Mouse (Mus musculus): ENCODE measurements at regions not wholly inside any gene's neighbourhood (a gene's known extent, or its start where the extent isn't known, plus 50 kb on each side); places are given as distances from the start of the nearest gene placed in this dataset.

DNA sequence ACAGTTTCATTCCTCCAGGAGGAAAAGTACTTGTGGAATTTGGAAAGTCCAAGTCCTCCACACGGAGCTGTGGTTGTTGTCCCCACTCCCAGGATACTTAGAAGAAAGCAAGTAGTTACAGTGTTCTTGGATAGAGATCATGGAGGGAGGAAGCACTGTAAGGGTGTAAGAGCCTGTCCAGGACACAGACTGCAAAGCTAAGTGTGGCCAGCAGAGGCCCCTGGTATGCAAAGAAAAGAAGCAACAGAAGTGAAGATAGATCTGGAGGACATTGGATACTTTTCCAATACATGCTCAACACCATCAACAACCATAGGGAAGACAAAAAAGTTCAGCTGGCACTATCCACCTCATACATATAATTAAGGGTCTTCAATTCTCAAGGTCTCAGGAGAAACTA is 197.4 kb downstream of the Meis1 start:
- no peaks in the 10 kb centered on the region for H3K27me3 ChIP-seq (replicated peaks; ENCODE audit: control insufficient read depth, insufficient read depth, low read length)
- H3K4me1 ChIP-seq (ENCODE audit: control insufficient read depth, insufficient read depth, low read length), result no peaks in the 10 kb centered on the region
- H3K36me3 ChIP-seq (ENCODE audit: control insufficient read depth, insufficient read depth, low read length), result no peaks in the 10 kb centered on the region
- no peak overlapping the region for H3K4me2 ChIP-seq (ENCODE audit: low read depth, low read length)
- H3K27ac ChIP-seq (ENCODE audit: low read length), result no peak overlapping the region
- H3K4me3 ChIP-seq (ENCODE audit: low read length), result no peak overlapping the region
- H3K9me3 ChIP-seq (ENCODE audit: control insufficient read depth, low read length), result no peaks in the 10 kb centered on the region
- H3K9ac ChIP-seq (ENCODE audit: low read depth, low read length), result no peak overlapping the region
- 51% methylated on average over 1 of the region's 1 CpGs for WGBS
- no peak for ATAC-seq

DNA sequence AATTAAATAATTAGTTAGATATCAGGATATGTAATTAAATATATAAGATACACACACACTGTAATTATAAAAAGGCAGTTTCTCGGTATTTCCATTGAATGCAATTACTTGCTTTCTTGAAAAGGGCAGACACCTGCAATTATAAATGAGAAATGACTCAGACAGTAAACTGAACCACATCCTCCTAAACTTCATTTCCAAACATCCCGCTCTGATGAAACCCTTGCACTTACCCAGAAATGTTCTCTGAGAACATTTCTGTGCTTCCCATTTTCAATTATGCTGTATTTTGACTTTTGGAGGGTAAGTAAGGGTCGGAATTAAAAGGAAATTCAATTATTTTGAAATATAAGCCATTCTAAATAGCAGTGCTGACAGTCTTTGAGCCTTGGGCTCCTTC is 204.7 kb downstream of the Meis1 start:
- no peak overlapping the region for H3K27ac ChIP-seq (ENCODE audit: low read length)

DNA sequence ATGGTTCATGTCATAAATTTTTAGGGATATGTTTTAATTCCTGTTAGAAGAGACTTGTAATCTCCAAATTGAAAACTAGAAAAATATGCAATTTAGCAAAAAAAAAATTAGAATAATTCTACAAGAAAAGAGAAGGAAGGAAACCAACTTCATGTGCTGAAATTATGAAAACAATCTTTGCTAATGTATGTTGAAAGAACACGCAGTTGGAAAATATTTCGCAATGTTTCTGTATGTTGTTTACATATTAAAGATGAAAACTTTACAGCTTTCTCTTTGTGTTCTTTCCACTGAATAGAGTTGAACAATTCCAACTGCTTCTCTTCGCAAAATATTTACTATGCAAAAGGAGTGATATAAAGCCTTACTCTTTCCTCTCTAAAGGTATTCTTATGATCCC is 251.3 kb downstream of the Meis1 start:
- ATAC-seq, result no peak

More for the DNA sequence above, 204.7 kb downstream of the Meis1 start:
- WGBS, result 88% methylated on average over 3 of the region's 3 CpGs
- Histone ChIP-seq H3K4me3 (ENCODE audit: low read length) (no peak overlapping the region), H3K9me3 (ENCODE audit: control insufficient read depth, low read length) (no peaks in the 10 kb centered on the region), H3K36me3 (ENCODE audit: control insufficient read depth, insufficient read depth, low read length) (no peaks in the 10 kb centered on the region), H3K4me2 (ENCODE audit: low read depth, low read length) (no peak overlapping the region), H3K27me3 (replicated peaks; ENCODE audit: control insufficient read depth, insufficient read depth, low read length) (no peaks in the 10 kb centered on the region), H3K9ac (ENCODE audit: low read depth, low read length) (no peak overlapping the region), H3K4me1 (ENCODE audit: control insufficient read depth, insufficient read depth, low read length) (no peaks in the 10 kb centered on the region)
- ATAC-seq, result no peak

DNA sequence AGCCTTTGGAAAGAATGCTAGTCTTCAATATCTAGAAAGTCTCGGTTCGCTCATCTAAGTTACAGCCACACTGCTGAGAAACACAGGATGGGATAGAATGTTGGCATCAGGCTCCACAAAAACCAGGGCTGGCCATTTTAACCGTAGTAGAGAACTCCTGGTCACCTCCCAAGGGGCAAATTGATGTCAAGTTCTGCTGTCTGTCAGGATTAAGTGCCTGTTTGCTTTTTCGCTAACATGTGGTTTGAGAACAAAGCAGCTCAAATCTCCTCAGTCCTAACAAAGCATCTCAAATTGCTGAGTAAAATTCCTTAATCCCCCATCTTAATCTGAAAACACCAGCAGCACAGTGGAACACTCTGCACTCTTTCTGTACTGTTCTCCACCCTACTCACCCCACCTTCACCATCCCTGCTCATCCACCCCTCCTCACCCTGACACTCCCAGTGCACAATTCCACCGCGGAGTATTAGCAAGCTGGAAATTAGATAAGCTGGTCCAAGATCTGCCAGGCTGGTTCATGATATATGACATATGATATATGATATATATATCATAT is 252.2 kb downstream of the Meis1 start:
- H3K4me1 ChIP-seq (ENCODE audit: control insufficient read depth, insufficient read depth, low read length), result no peaks in the 10 kb centered on the region
- no peak overlapping the region for H3K27ac ChIP-seq (ENCODE audit: low read length)
- no peak overlapping the region for H3K9ac ChIP-seq (ENCODE audit: low read depth, low read length)
- no peak overlapping the region for H3K4me2 ChIP-seq (ENCODE audit: low read depth, low read length)
- ATAC-seq, result no peak
- H3K9me3 ChIP-seq (ENCODE audit: control insufficient read depth, low read length), result no peaks in the 10 kb centered on the region
- no peaks in the 10 kb centered on the region for H3K36me3 ChIP-seq (ENCODE audit: control insufficient read depth, insufficient read depth, low read length)
- WGBS, result 61% methylated on average over 6 of the region's 6 CpGs
- no peaks in the 10 kb centered on the region for H3K27me3 ChIP-seq (replicated peaks; ENCODE audit: control insufficient read depth, insufficient read depth, low read length)
- H3K4me3 ChIP-seq (ENCODE audit: low read length), result no peak overlapping the region

More for the DNA sequence above, 251.3 kb downstream of the Meis1 start:
- H3K27ac ChIP-seq (ENCODE audit: low read length), result no peak overlapping the region
- WGBS, result 83% methylated on average over 3 of the region's 3 CpGs
- no peaks in the 10 kb centered on the region for H3K27me3 ChIP-seq (replicated peaks; ENCODE audit: control insufficient read depth, insufficient read depth, low read length)
- no peak overlapping the region for H3K4me2 ChIP-seq (ENCODE audit: low read depth, low read length)
- H3K9ac ChIP-seq (ENCODE audit: low read depth, low read length), result no peak overlapping the region
- H3K4me3 ChIP-seq (ENCODE audit: low read length), result no peak overlapping the region
- H3K9me3 ChIP-seq (ENCODE audit: control insufficient read depth, low read length), result no peaks in the 10 kb centered on the region
- H3K36me3 ChIP-seq (ENCODE audit: control insufficient read depth, insufficient read depth, low read length), result no peaks in the 10 kb centered on the region
- H3K4me1 ChIP-seq (ENCODE audit: control insufficient read depth, insufficient read depth, low read length), result no peaks in the 10 kb centered on the region

DNA sequence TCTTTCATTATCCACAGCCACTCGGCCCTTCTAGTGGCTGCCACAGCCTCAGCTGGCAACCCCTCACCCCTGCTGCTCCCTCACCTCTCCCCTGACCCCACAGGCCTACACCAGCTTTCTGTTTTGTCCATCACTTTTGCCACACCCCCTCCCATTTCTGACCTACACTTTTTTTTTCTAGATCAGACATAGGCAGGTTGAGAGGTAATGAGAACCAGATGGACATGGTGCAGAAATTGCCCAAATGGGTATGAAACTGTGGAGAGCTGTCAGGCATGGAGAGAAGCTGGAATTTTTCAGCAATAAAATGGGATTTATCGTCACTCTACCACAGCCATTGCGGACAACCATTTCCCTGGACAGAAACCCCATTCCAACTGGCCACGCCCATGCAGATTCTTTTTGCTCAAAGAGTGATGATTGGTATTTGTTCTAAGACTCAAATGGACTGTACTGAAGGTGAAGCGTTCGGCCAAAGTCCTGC is 260.2 kb downstream of the Meis1 start:
- Histone ChIP-seq H3K4me1 (ENCODE audit: control insufficient read depth, insufficient read depth, low read length) (peaks cover 12% of the 10 kb centered on the region), H3K36me3 (ENCODE audit: control insufficient read depth, insufficient read depth, low read length) (no peaks in the 10 kb centered on the region), H3K4me3 (ENCODE audit: low read length) (no peak overlapping the region), H3K9me3 (ENCODE audit: control insufficient read depth, low read length) (no peaks in the 10 kb centered on the region), H3K27ac (ENCODE audit: low read length) (no peak overlapping the region), H3K9ac (ENCODE audit: low read depth, low read length) (no peak overlapping the region), H3K27me3 (replicated peaks; ENCODE audit: control insufficient read depth, insufficient read depth, low read length) (no peaks in the 10 kb centered on the region), H3K4me2 (ENCODE audit: low read depth, low read length) (no peak overlapping the region)
- no peak for ATAC-seq
- WGBS, result 76% methylated on average over 6 of the region's 6 CpGs

DNA sequence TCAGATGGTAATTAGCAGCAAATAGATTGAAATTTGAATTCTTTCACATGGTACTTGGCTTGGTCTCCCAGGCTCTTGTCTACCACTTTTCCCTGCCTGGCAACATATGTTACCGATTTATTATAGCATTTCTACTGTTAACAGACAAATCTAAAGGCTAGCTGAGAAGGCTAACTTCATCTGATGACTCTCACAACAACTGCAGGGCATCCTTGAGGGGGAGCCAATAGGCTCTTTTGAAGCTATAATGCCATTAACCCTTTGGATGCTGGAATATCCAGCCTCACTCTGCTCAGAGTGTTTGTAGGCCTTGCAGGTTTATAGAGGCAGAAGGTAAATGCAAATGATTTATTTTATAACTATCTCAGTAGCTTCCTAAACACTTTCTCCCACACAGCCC is 262.2 kb downstream of the Meis1 start:
- Histone ChIP-seq H3K27ac (ENCODE audit: low read length) (no peak overlapping the region), H3K36me3 (ENCODE audit: control insufficient read depth, insufficient read depth, low read length) (no peaks in the 10 kb centered on the region), H3K4me1 (ENCODE audit: control insufficient read depth, insufficient read depth, low read length) (peaks cover 15% of the 10 kb centered on the region), H3K9me3 (ENCODE audit: control insufficient read depth, low read length) (no peaks in the 10 kb centered on the region), H3K4me3 (ENCODE audit: low read length) (no peak overlapping the region), H3K27me3 (replicated peaks; ENCODE audit: control insufficient read depth, insufficient read depth, low read length) (no peaks in the 10 kb centered on the region), H3K4me2 (ENCODE audit: low read depth, low read length) (no peak overlapping the region), H3K9ac (ENCODE audit: low read depth, low read length) (no peak overlapping the region)
- ATAC-seq, result no peak
- 49% methylated on average over 1 of the region's 1 CpGs for WGBS

DNA sequence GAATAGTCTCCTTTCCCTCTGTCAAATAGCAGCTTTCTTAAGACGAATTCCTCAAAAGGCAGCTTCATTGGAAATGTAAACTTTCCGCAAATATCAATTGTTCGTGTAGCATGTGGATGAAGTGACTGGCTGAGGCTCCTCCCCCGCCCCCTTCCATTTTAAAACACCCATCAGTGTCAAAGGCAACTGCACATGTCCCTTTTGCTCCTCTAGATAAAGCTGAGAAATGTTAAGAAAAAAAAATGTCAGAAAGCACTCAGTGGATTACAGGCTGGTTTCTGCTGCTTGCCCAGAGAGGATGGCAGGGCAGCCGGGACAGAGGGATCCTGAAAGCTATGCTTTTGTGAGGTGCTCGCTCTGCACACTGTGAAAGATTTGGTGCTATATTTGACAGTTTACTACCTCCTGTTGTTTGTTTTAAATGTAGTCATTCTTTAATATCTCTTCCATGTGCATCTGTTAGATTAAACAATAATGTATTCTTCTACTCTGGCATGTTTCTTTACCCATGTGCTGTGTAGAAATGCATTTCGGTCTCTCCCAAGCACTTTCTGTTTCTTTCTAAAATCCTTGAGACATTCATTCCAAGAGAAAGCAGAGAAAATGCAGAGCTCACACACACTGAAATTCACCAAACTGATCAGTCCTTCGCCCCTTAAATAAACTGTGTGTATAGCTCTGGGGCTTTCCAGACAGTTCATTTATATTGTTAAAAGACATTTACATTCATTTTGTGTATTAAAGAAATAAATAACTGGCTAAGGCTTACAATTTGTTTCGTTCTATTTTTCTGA is 263.9 kb downstream of the Meis1 start:
- ATAC-seq, result 0 out of 2 replicates have a peak, but pooled peaks have one; percentile 7
- no peak overlapping the region for H3K4me3 ChIP-seq (ENCODE audit: low read length)
- WGBS, result 36% methylated on average over 9 of the region's 9 CpGs

DNA sequence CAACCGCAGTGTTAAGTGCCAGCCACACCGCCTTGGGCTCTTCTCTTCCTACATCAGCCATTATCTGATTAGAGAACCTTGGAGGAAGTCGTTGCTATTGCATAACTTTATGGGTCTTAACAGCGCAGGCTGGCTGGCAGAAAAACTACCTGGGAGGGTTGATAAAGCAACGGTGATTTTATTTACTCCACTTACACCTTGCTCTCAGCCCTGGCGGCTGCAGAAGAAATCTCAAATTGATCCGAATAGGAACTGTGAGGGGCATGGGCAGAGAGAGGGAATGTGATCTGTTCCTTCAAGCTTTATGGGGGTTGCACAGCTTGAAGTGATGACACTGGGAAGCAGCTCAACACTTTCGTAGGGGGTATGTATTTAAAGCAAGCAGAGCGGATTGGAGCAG is 264.9 kb downstream of the Meis1 start:
- H3K9ac ChIP-seq (ENCODE audit: low read depth, low read length), result peak overlapping the region; percentile 31; the same call in 1 of the 2 replicates
- ATAC-seq, result peak; percentile 88
- H3K9me3 ChIP-seq (ENCODE audit: control insufficient read depth, low read length), result no peaks in the 10 kb centered on the region
- peaks cover 15% of the 10 kb centered on the region for H3K4me1 ChIP-seq (ENCODE audit: control insufficient read depth, insufficient read depth, low read length)
- peak overlapping the region; percentile 4; the same call in 1 of the 2 replicates for H3K4me3 ChIP-seq (ENCODE audit: low read length)
- peak overlapping the region; percentile 47 for H3K4me2 ChIP-seq (ENCODE audit: low read depth, low read length)
- 9% methylated on average over 9 of the region's 9 CpGs for WGBS
- H3K36me3 ChIP-seq (ENCODE audit: control insufficient read depth, insufficient read depth, low read length), result no peaks in the 10 kb centered on the region
- H3K27me3 ChIP-seq (replicated peaks; ENCODE audit: control insufficient read depth, insufficient read depth, low read length), result no peaks in the 10 kb centered on the region
- peak overlapping the region; percentile 71 for H3K27ac ChIP-seq (ENCODE audit: low read length)

More for the DNA sequence above, 263.9 kb downstream of the Meis1 start:
- Histone ChIP-seq H3K27me3 (replicated peaks; ENCODE audit: control insufficient read depth, insufficient read depth, low read length) (no peaks in the 10 kb centered on the region), H3K27ac (ENCODE audit: low read length) (peak overlapping the region; percentile 71), H3K9me3 (ENCODE audit: control insufficient read depth, low read length) (no peaks in the 10 kb centered on the region), H3K4me2 (ENCODE audit: low read depth, low read length) (peak overlapping the region; percentile 41), H3K36me3 (ENCODE audit: control insufficient read depth, insufficient read depth, low read length) (no peaks in the 10 kb centered on the region), H3K4me1 (ENCODE audit: control insufficient read depth, insufficient read depth, low read length) (peaks cover 15% of the 10 kb centered on the region), H3K9ac (ENCODE audit: low read depth, low read length) (0 out of 2 replicates have a peak overlapping the region, but pooled peaks have one; percentile 27)

DNA sequence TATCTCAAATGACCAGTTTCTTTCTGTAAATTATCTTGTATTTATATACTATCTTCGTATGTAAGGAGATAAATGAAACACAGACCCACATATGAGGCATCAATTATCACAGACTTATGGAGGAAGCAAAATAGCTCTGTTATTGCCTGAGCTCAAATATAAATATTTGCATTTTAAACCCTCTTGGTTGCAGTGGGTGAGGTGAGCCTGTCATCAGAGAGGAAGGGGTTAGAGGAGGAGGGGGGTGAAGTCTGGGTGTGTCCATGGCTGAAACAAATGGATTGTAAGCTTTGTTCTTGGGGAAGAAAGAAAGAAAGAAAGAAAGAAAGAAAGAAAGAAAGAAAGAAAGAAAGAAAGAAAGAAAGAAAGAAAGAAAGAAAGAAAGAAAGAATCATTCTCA is 265.5 kb downstream of the Meis1 start:
- Histone ChIP-seq H3K4me3 (ENCODE audit: low read length) (no peak overlapping the region), H3K27me3 (replicated peaks; ENCODE audit: control insufficient read depth, insufficient read depth, low read length) (no peaks in the 10 kb centered on the region), H3K27ac (ENCODE audit: low read length) (no peak overlapping the region), H3K36me3 (ENCODE audit: control insufficient read depth, insufficient read depth, low read length) (no peaks in the 10 kb centered on the region), H3K9me3 (ENCODE audit: control insufficient read depth, low read length) (no peaks in the 10 kb centered on the region), H3K9ac (ENCODE audit: low read depth, low read length) (no peak overlapping the region), H3K4me2 (ENCODE audit: low read depth, low read length) (no peak overlapping the region), H3K4me1 (ENCODE audit: control insufficient read depth, insufficient read depth, low read length) (peaks cover 17% of the 10 kb centered on the region)
- WGBS, result 37% methylated on average over 1 of the region's 1 CpGs
- ATAC-seq, result 0 out of 2 replicates have a peak, but pooled peaks have one; percentile 24
